Mouse (Mus musculus) midbrain, postnatal 0 days (tissue): Measurements from ENCODE around the gene Rtn4rl1. TPM values are rescaled to one million over a fixed set of nuclear protein-coding genes. Genes with fewer than 3 reads are reported as not detected.
"Not testable (repeated sequence)": the region's sequence is repeated elsewhere in the genome, so short reads cannot be mapped to it uniquely, and the experiment has no call there.

Experiments
- ATAC-seq: fragments of 200-750 bp; cut with Nextera tagmentation; 2 replicates; pipeline ENCODE4 v1.8.0; 2017; ENCODE audit warnings: moderate number of reproducible peaks, mild to moderate bottlenecking, moderate TSS enrichment, moderate library complexity; ENCODE audit not compliant: low FRiP score
- DNase-seq: peaks from one replicate; pipeline ENCODE4 v3.0.0-alpha.2; 2015; ENCODE audit warnings: low spot score
- H3K27ac ChIP-seq: fragments of 300-500 bp; sonication (generic); 2 replicates; pipeline ENCODE4 v1.5.1; 2014; ENCODE audit warnings: low read depth, mild to moderate bottlenecking, low read length, mixed read lengths
- H3K27me3 ChIP-seq: fragments of 300-500 bp; sonication (generic); 2 replicates; pipeline ENCODE4 v1.6.1; 2014; ENCODE audit warnings: low read length, control low read depth, mixed read lengths; ENCODE audit not compliant: insufficient read depth
- H3K36me3 ChIP-seq: fragments of 300-500 bp; sonication (generic); 2 replicates; pipeline ENCODE4 v1.6.1; 2014; ENCODE audit warnings: low read length, control low read depth, mixed read lengths; ENCODE audit not compliant: insufficient read depth
- H3K4me1 ChIP-seq: fragments of 300-500 bp; sonication (generic); 2 replicates; pipeline ENCODE4 v1.6.1; 2014; ENCODE audit warnings: mild to moderate bottlenecking, control low read depth, antibody characterized with exemption, low read length, mixed read lengths; ENCODE audit not compliant: insufficient read depth
- H3K4me2 ChIP-seq: fragments of 300-500 bp; sonication (generic); 2 replicates; pipeline ENCODE4 v1.6.1; 2014; ENCODE audit warnings: low read depth, mild to moderate bottlenecking, low read length, mixed read lengths; ENCODE audit not compliant: poor library complexity, severe bottlenecking
- H3K4me3 ChIP-seq: fragments of 300-500 bp; sonication (generic); 2 replicates; pipeline ENCODE4 v1.5.1; 2014; ENCODE audit warnings: low read depth, mild to moderate bottlenecking, low read length, moderate library complexity
- H3K9ac ChIP-seq: fragments of 300-500 bp; sonication (generic); replicated peaks from 2 replicates; pipeline ENCODE4 v1.6.1; 2014; ENCODE audit warnings: mild to moderate bottlenecking, low read length, moderate library complexity, mixed read lengths; ENCODE audit not compliant: poor library complexity, severe bottlenecking
- H3K9me3 ChIP-seq: fragments of 300-500 bp; sonication (generic); 2 replicates; pipeline ENCODE4 v1.6.1; 2016; ENCODE audit warnings: low read length, control low read depth
- CTCF ChIP-seq: IDR thresholded peaks from 2 replicates; pipeline ENCODE4 v1.5.1; 2016; ENCODE audit warnings: antibody characterized with exemption, mild to moderate bottlenecking
- WGBS: fragments of 180-500 bp; shearing (Covaris S2); extraction: QIAGEN DNeasy Blood & Tissue Kit; methylation state at CpG from one replicate; pipeline ENCODE4 v1.1.7; 2014; 5-methylcytosine and 5-hydroxymethylcytosine counted together
- polyA plus RNA-seq: library from polyadenylated mRNA; unstranded; fragments of >200 nt; fragmentation: Nextera tagmentation; extraction: Ambion mirVana; gene quantifications from 2 replicates; pipeline ENCODE4 v1.2.1, GENCODE M21; 2015
- total RNA-seq: library from RNA; depleted of rRNA; stranded (reverse); fragments of >200 nt; gene quantifications from 2 replicates; pipeline ENCODE4 v1.2.3, GENCODE M21; 2014

Rtn4rl1 gene
- total and polyA plus RNA-seq, 2 experiments from 2014 or later = 17.5 to 18.5 TPM

GRCm38 (mm10) chr11:75282496-75283120 is 89.0 kb downstream of the Rtn4rl1 start:
- Histone ChIP-seq H3K4me1 (peaks cover 24% of the 10 kb centered on the region), H3K9me3 (no peaks in the 10 kb centered on the region), H3K27ac (no peak overlapping the region), H3K27me3 (no peaks in the 10 kb centered on the region), H3K36me3 (no peaks in the 10 kb centered on the region), H3K4me2 (peak overlapping the region; percentile 37; the same call in 1 of the 2 replicates), H3K4me3 (no peak overlapping the region), H3K9ac (no peak overlapping the region)
- 14% methylated on average over 13 of the region's 13 CpGs for WGBS
- TF ChIP-seq CTCF = no peak
- ATAC-seq (no peak), DNase-seq (no peak)

- not testable (repeated sequence) for H3K9ac ChIP-seq, H3K27ac ChIP-seq, DNase-seq, H3K36me3 ChIP-seq, H3K9me3 ChIP-seq, ATAC-seq, H3K4me2 ChIP-seq, H3K4me3 ChIP-seq, H3K27me3 ChIP-seq
- TF ChIP-seq CTCF = peak; percentile 30; the same call in 1 of the 2 replicates
- WGBS = 70% methylated on average over 3 of the region's 3 CpGs
- peaks cover 24% of the 10 kb centered on the region for H3K4me1 ChIP-seq
Measured at GRCm38 (mm10) chr11:75283784-75284183, 90.2 kb downstream of the Rtn4rl1 start.

- Histone ChIP-seq H3K9me3 (no peaks in the 10 kb centered on the region), H3K4me2 (no peak overlapping the region), H3K36me3 (no peaks in the 10 kb centered on the region), H3K9ac (no peak overlapping the region), H3K4me1 (peaks cover 4% of the 10 kb centered on the region), H3K27ac (no peak overlapping the region), H3K4me3 (no peak overlapping the region), H3K27me3 (no peaks in the 10 kb centered on the region)
- ATAC-seq (no peak), DNase-seq (no peak)
- no peak for TF ChIP-seq CTCF
- WGBS = 48% methylated on average over 4 of the region's 4 CpGs
Measured at GRCm38 (mm10) chr11:75285893-75286467, 92.4 kb downstream of the Rtn4rl1 start.

- DNase-seq = no peak
- no peak for TF ChIP-seq CTCF
- ATAC-seq = no peak
- Histone ChIP-seq H3K9me3 (no peaks in the 10 kb centered on the region), H3K4me2 (no peak overlapping the region), H3K27ac (no peak overlapping the region), H3K27me3 (no peaks in the 10 kb centered on the region), H3K36me3 (no peaks in the 10 kb centered on the region), H3K9ac (no peak overlapping the region), H3K4me3 (no peak overlapping the region), H3K4me1 (peaks cover under 1% of the 10 kb centered on the region)
- WGBS = 95% methylated on average over 4 of the region's 4 CpGs
Measured at GRCm38 (mm10) chr11:75286868-75287267, 93.3 kb downstream of the Rtn4rl1 start.

GRCm38 (mm10) chr11:75287940-75288339 is 94.4 kb downstream of the Rtn4rl1 start:
- 79% methylated on average over 10 of the region's 10 CpGs for WGBS
- DNase-seq = no peak

GRCm38 (mm10) chr11:75288517-75288916 is 94.9 kb downstream of the Rtn4rl1 start:
- no peak for ATAC-seq
- Histone ChIP-seq H3K9ac (no peak overlapping the region), H3K27ac (no peak overlapping the region), H3K9me3 (no peaks in the 10 kb centered on the region), H3K4me1 (peaks cover 10% of the 10 kb centered on the region; the same call in 1 of the 2 replicates), H3K4me3 (no peak overlapping the region), H3K27me3 (no peaks in the 10 kb centered on the region), H3K36me3 (no peaks in the 10 kb centered on the region), H3K4me2 (no peak overlapping the region)
- DNase-seq = no peak
- no peak for TF ChIP-seq CTCF
- 90% methylated on average over 8 of the region's 8 CpGs for WGBS

More at GRCm38 (mm10) chr11:75287940-75288339, 94.4 kb downstream of the Rtn4rl1 start:
- ATAC-seq = no peak
- no peak for TF ChIP-seq CTCF
- Histone ChIP-seq H3K4me3 (no peak overlapping the region), H3K27me3 (no peaks in the 10 kb centered on the region), H3K9me3 (no peaks in the 10 kb centered on the region), H3K36me3 (no peaks in the 10 kb centered on the region), H3K4me2 (no peak overlapping the region), H3K9ac (no peak overlapping the region), H3K4me1 (peaks cover 10% of the 10 kb centered on the region; the same call in 1 of the 2 replicates), H3K27ac (no peak overlapping the region)
